Mouse (Mus musculus) 416B (cell line): ENCODE measurements at regions not wholly inside any gene's neighbourhood (a gene's known extent, or its start where the extent isn't known, plus 50 kb on each side); places are given as distances from the start of the nearest gene placed in this dataset.
A peak's percentile ranks its signal among the peaks of the same experiment; 100 is the strongest.

Experiments
- DNase-seq: peaks from one replicate; pipeline ENCODE4 v3.0.0; 2011; ENCODE audit warnings: low read depth

DNA sequence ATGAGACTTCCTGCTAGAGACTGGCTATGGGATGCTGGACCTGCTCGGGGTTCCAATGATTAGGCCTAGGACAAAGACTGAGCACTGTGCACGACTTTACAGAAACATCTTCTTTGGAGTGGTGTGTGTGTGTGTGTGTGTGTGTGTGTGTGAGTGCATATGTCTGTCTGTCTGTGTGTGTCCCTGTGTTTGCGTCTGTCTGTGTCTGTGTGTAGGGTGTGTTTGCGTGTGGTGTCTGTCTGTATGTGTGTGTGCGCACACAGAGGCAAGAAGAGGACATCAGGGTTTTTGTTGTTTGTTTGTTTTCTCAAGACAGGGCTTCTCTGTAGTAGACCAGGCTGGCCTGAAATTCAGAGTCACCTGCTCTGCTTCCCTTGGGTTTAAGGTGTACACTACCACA, 51.9 kb upstream of the Slco4a1 start:
- no peak for DNase-seq

DNA sequence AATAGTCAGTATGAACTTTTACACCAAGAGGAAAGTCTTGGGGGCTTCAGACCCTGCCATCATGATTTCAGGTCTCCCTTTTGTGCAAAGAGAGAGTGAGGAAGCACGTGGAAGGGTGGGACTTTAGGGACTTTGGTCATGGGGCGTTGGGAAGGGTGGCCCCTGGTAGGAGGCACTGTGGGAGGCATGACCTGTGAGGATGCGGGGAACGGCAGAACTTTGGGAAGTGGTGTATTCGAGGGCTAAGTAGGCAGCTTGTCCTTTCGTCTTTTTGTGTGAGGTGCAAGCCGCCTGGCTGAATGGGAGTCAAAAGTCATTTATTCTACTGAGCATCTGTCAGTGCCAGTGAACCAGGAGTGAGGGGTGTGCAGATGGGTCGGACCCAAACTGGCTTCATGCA, 52.4 kb upstream of the Slco4a1 start:
- DNase-seq: no peak

DNA sequence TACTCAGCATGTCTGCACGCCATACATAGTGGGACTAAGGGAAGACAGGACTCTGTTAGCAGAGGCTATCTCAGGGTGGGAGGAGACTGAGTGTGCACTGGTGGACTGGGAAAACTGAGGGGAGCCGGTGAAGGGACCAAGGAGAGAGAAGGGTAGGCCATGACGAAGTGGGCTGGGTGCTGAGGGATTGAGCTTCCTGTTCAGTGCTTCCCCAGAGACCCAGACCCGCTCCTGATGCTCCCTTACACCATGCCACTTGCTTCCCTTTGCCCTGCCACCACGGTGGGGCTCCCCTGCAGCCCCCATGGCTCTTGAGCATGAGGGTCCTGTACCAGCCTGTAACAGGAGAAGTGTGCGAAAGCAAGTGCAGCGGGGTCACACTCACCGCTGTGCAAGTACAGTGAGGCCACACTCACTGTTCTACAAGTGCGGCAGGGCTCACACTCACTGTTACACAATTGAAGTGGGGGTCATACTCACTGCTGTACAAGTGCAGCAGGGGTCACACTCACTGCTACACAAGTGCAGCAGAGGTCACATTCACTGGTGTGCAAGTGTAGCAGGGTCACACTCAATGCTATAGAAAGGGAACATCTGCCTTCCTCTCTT, 53.1 kb upstream of the Slco4a1 start:
- no peak for DNase-seq

DNA sequence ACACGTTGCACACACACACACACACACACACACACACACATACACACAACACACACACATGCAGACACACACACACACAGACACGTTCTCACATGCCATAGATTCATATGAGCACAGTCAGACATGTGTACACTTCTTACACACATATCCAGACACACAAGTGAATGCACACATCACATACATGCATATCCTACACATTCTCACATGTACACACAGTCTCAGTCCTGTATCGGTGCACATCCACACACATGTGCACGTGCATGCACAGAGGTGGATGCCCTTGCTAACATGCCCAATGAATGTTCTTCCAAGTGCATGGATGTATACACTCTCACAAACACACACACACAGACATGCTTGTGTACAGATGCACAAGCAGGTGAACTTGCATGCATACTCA, 53.6 kb upstream of the Slco4a1 start:
- DNase-seq: no peak

DNA sequence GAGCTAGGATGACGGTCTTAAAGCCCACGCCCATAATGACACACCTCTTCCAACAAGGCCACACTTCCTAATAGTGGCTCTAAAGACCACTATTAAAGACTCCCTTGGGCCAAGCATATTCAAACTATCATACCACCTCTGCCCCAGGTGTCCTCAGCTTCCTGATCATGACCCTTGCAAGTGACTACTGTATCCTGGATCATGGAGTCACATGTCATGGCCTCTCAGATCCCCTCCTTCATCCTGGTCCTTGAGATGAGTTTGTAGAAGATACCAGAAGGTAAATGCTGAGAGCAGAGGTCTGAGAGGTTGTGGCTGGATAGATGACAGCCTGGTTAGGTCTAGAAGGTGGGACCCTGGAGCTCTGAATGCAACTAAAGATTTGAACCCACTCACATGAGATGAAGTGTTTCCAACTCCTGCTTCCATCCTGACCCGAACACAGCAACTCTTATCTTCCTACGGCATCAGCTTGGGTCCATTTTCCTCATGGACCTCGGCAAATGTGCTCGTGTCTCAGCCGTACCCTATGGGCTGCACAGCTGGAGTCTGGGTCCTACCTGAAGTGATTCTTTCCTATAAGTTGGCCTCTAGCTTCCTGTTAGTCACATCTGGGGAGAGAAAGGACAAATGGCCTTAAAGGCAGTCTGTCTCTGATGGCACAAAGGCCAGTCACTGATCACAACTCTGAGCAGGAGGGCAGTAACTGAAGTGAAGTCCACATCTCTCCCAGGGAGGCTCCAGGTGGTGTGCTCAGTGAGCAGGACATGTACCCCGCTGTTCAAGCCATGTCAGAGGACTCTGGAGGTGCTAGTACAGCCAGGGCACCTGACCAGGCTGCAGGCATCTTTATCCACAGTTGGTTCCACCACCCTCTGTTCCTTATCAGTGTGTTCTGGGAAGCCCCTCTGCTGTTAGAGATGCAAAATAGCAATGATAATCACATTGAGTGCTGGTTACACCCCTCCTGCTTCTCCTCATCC, 54.3 kb upstream of the Slco4a1 start:
- no peak for DNase-seq

DNA sequence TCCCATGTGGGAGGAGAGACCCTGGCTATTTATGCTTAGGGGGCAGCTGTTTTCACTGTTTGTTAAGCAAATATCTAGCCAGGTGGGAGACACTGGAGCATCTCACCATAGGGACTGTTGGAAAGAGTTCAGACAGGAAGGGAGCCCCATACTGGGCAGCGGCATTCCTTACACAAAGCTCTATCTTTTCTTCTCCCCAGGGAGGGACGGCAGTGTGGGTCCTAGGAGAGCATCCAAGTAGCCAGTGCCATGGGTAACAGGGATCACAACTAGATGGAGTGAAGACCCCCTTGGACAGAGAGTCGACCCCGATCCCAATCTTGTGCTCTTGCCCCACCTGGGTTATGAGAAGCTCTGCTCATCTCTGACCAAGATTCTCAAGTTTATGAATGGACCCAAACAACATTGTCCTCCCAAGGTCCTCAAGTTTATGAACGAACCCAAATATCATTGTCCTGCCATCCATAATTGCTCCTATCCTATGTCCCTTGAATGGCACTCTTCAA, 55.5 kb upstream of the Slco4a1 start:
- DNase-seq: no peak

DNA sequence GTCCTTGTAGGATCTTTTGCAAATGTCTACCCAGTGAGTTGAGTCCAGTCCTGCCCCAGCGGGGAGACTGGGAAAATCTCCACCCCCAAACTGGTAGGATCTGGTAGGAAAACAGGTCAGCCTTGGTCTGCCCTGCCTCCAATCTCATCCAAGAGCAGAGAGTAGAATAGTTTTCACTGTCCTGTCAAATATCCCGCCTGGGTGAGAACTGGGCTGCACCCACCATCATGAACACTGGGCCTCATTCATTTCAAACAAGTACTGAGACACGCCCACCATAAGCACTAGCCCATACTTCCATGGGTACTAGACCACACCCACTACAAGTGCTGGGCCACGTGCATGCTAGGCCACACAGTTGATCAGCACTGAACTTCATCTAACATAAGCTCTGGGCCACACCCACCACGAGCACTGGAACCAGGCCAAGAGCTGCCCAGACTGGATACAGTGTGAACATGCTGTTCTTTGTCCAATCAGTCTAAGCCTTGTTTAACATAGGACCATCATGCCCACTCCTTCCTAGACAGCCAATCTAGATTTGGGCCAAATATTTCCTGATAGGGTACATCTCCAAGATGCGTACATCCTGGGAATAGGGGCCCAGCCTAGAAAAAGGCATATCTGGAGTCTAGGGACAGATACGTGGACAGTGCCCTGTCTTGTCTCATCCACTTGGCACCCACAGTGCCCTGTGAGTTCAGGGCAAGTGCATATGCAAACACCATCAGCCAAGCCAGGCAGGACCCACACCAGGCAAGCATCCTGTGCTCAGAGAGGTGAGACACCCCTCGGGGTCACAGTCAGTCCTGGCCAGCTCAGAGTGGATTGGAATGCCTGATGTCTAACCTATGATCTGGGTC, 56.2 kb upstream of the Slco4a1 start:
- DNase-seq: peak; percentile 31

DNA sequence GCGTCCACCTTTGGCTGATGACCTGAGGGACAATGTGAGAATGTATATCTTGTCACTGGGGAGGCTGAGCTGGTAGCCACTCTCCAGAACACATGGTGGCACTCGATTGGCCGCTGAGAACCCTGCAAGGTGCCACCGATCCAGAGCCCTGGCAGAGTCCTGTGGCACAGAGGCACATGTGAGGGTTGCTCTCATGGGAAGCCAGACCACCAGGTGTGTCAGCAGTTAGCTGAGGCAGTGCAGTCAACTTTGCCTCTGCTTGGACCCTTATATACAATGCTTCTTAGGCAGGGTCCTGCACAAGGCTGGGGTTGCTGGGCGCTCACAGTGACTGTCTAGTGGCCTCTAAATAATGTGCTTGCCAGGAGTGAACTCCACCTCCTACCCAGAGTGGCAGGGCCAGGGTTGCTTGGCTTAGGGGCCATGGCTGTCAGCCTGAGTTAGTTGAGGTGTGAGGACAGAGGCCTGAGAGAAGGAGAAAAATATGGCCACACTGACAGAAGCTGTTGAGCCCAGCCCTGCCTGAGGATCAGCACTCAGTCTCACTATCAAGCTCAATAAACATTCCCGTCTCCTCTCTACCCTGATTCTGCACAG, 57.1 kb upstream of the Slco4a1 start:
- DNase-seq: no peak

DNA sequence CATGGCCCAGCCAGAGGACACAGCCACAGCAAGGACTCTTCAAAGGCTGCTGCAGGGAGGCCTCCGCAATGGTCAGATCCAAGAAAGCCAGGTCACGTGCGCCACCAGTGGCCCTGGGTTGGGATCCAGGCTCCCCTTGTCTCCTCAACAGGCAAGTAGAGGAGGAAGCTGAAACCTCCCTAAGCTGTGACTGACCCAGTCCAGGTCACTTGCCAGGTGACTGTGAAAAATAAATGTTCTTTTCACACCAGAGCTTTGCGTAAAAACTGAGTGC, 57.6 kb upstream of the Slco4a1 start:
- DNase-seq: no peak

DNA sequence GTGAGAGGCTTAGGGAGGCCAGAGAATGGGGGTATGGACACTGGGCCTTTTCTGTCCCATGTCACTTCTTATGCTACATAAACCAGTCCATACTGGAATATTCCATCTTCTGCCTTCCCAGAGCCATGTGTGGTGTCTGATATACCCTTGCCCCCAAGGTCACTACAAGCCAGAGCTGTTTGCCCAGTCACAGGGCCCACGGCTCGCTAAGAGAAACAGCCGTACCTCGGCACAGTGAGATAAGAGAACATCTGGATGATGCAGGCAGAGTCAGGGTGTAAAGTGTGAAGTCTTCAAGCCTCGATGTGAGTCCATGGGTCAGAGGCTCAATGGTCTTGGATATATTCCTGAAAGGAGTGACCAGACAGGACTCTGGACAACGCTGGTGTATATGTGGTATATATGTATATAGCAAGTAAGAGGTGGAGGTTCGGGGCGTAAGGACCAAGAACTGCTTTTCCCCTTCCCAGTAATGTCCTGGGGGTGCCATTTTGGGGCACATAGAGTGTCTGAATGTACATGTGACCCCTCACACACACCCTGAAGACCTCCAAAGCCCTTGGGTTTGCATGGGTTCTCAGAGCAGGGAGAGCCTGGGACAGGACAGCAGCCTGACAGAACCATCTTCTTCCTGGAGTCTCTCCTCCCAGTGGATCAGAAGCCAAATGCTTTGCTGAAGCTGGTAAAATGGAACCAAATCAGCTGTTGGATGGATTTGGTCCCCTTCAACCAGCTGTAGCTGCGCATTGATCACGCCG, 58.1 kb upstream of the Slco4a1 start:
- no peak for DNase-seq

DNA sequence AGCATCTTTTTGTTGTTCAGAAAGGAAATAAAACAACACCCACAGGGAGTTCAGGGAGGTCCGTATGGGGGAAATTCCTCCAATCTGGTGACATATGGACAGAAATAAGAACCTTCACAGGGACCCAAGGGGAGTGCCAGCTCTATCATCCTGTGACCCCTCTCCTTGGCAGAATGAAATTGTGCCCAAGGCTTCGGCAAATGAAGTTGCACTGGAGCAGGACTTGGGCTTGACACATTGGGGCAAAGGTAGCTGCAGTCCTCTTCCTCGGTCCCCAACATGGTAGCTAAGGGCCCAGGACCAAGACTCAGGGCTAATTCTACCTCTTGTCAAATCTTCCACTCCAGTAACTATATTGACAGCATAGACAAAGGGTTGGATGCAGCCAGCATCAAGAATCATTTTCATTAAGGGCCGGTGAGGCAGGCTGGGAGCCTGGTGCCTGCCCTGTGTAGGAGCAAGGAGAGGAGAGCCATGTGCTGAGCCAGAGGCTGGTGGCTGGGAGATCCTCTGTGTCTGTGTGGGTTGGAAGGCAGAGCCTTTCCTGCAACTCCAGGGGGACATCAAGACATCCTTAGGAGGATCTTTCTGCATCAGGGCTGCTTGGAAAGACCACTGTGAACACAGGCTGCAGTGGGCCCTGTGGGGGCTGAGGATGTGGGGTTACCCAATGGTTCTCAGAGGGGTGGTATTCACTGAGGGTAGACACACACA, 59.2 kb upstream of the Slco4a1 start:
- no peak for DNase-seq

DNA sequence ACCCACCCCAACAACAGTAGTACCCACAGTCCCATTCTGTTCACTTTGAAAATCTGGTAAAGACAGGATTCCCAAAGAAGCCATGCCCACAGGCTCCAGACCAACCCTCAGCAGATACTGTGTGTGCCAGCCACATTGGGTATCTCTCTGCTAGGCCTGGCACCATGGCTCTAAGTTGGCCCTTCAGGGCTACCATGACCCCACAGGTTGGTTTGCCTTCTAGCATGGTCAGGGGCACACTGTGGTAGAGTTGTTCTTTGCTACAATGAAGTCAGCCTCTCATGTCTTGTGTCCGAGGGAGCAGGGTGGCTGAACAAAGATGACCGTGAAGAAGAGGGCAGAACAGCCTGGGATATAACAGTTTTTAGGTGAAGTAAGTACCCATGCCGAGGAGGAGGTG, 59.8 kb upstream of the Slco4a1 start:
- no peak for DNase-seq

DNA sequence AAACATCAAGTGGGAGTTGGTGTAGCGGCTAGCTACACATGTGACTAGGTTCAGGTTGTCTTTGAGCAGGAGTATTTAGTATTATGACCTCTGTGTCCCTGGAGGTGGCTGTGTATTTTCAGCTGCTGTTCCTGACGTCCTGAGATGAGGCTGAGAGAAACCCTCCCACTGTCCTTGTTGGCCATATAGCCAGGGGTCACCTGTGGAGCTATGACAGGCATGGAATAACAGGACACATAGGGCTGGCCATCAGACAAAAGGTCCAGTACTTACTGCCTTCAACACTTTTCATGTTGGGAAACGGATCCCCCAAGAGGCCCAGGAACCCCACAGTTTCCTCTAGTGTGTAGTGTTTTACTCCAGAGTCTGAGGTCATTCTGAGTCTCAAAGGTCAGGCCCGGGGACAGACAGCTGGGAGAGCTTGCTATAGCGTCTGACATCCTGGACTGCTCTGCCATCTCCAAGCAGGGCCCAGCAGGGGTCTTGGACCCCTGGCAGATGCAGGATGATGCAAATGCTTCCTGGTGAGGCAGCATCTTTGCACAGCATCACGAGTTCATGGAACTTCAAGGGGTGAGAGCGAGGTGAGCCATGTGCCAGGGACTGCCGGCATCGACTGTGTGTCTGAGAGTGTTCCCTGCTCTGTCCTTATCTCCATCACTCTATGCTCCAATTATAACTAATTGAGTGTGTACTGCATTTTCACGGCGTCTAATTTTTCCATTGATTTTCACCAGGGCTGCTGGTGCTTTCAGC, 60.6 kb upstream of the Slco4a1 start:
- no peak for DNase-seq

DNA sequence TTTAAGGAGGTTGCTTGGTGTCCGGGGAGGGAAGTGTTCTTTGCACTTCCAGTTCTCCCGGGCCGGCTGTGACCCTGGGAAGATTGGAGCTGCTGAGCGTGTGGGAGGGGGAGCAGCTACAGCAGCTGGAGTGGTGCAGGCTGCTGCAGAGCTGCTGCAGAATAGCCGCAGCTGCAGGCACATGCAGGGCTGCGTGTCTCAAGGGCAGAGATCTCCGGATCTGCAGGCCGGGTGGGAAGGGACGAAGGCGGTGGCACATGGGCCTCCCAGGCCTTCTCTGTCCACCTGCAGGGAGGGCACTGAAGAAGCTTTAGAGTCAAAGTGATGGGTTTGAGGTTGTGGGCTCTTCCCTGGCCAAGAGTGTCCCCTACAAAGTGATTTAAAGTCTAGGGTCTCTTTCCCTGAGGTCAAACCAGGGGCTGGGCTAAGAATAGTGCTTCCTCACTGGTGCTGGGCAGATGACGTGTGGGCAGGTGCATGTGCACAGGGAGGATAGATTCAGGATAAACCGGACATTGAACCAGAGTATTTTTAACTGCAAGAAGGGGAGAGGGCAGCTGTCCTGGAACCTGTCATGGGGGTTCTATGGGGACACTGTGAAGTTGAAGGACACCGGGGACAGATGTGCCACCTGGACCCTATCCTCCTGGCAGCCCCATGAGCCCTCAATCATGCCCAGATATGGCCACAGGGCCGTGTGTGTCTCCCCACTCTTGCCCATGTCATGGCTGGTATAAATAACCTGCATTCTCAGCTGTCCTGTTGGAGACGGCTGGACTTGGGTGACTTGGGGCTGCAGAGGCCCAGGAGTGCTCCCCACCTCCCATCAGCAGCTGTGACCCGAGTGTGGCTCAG, 58.6 kb upstream of the Gata5 start:
- no peak for DNase-seq

DNA sequence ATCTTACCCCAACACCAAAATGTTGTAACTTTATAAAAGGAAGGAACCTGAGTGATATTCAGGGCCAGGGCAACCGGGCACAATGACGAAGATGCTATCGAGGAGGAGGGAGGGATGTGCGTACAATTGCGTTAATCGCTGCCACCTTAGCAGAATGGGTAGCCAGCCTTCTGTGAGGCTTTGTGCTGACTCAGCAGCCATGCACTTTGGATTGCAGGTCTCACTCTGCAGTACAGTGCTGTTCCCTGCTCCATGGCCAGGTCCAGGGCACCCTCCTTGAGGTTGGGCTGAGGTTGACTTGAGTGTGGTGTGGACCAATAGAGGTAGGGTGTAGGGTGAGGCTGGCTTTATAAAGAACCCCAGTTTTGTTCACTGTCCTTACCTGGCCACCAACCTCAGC, 57.8 kb upstream of the Gata5 start:
- DNase-seq: no peak

DNA sequence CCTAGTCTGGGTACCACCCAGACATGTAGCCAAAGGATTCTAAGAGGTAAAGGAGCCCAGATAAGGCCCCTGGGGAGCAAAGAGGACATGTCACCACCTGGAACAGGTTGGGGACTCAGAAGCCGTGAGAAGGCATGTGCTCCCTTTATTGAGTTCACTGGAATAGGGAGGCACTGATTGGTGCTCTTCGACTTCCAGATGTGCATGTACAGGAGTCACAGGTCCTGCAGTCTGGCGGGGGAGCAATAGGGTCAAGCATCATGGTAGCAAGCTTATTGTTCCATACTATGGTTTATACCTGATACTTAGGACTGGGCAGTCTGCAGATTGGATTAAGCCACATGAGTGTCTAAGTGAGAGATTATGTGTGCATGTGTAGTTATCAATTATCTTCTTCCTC, 56.9 kb upstream of the Gata5 start:
- DNase-seq: no peak

DNA sequence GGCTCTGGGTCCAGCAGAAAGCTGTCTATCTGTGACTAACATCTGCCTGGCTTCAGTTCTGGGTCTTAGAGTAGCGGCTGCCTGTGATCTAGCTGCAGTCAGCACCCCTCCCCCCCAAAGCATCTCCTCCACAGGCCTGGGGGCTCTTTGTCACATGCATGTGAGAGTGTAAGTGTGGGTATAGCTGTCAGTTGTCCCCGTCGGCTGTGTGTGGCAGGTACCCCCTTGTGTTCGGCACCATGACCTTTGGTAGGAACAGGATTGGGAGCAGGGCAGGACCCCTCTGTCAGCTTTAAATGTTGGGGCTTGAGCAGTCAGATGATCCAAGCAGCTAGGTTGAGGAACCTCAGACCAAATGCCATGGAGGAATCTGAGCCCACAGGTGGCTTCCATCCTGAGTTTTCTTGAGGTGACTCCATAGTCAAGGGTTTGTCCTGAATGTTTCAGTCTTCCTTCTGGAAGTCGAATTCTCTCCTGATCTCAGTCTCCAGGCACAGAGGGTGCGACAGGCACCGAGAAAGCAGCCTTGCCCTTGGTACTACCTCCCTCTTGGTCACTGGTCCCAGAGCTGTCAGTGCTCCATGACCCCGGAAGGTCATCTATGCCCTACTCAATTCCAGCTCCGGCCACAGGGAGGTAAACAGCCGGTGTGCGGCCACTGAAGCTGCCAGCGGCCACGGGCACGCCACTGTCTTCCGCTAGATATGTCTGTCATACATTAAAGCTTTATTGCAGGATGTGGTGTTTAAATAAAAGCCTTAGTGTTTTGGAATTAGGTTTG, 55.9 kb upstream of the Gata5 start:
- DNase-seq: no peak

DNA sequence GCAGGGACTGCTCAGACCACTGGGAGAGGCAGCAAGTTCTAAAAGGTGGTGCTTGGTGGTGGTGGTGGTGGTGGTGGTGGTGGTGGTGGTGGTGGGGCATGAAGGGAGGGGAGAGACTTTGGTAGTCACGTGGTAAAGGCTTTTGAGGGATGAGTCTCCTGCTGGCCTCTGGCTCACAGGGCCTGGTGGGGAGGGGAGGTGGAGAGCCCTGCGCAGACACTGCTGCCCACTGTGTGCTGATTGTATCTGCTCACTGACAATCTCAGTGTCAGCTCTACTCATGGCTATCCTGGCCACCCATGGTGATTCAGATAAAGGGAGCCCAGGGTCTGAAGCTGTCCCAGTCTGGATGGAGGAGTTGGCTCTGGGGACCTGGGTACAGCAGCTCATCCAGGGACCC, 55.0 kb upstream of the Gata5 start:
- no peak for DNase-seq
